Mouse (Mus musculus) ES-E14 (cell line): ENCODE measurements at regions not wholly inside any gene's neighbourhood (a gene's known extent, or its start where the extent isn't known, plus 50 kb on each side); places are given as distances from the start of the nearest gene placed in this dataset.
"Not testable (repeated sequence)": the region's sequence is repeated elsewhere in the genome, so short reads cannot be mapped to it uniquely, and the experiment has no call there.

Experiments
- CHD2 ChIP-seq: IDR thresholded peaks from 2 replicates; pipeline ENCODE4 v1.6.1; 2014; ENCODE audit warnings: mild to moderate bottlenecking, low read depth, low read length, inconsistent platforms
- MAFK ChIP-seq: IDR thresholded peaks from 2 replicates; pipeline ENCODE4 v1.6.1; 2014; ENCODE audit warnings: mild to moderate bottlenecking, low read depth, low read length, inconsistent platforms; ENCODE audit not compliant: insufficient read depth
- ZC3H11A ChIP-seq: IDR thresholded peaks from 2 replicates; pipeline ENCODE4 v1.6.1; 2012; ENCODE audit warnings: low read depth, mild to moderate bottlenecking, inconsistent platforms, low read length, borderline replicate concordance
- ZNF384 ChIP-seq: IDR thresholded peaks from 2 replicates; pipeline ENCODE4 v1.6.1; 2012; ENCODE audit warnings: low read depth, low read length, inconsistent platforms

DNA sequence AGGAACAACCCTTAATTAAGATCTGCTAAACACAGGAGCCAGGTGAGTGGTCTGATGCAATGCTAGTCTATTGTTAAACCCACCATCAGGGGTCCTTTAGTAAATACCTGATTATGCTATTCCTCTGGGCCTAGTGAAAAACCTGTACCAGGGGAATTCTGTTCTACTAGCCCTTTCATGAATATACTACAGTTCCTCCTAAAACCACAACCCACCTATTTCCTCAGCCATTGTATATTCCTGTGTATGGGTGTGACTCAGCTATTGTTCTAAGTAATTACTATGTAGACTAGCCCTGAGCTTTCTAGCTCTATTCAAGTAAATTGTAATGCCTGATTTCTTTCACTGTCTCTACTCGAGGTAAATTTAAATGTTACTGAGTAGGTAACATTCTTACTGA, 57.0 kb upstream of the Egfem1 start:
- TF ChIP-seq MAFK, CHD2, ZC3H11A, ZNF384: not testable (repeated sequence)
